Mouse (Mus musculus) midbrain, embryonic 10.5 days (tissue): ENCODE data around the gene Pop4. TPM values are rescaled to one million over a fixed set of nuclear protein-coding genes. Genes with fewer than 3 reads are reported as not detected.

Source experiments
- DNase-seq: peaks from one replicate; pipeline ENCODE4 v3.0.0-alpha.2; 2017; ENCODE audit warnings: low spot score
- H3K27ac ChIP-seq: fragments of 300-500 bp; sonication (generic); replicated peaks from 2 replicates; pipeline ENCODE4 v1.5.1; 2016; ENCODE audit warnings: mild to moderate bottlenecking
- H3K27me3 ChIP-seq: fragments of 300-500 bp; sonication (generic); 2 replicates; pipeline ENCODE4 v1.6.1; 2016; ENCODE audit warnings: low read depth, mild to moderate bottlenecking; ENCODE audit not compliant: poor library complexity, severe bottlenecking
- H3K36me3 ChIP-seq: fragments of 300-500 bp; sonication (generic); 2 replicates; pipeline ENCODE4 v1.6.1; 2016; ENCODE audit warnings: mild to moderate bottlenecking, moderate library complexity
- H3K4me1 ChIP-seq: fragments of 300-500 bp; sonication (generic); 2 replicates; pipeline ENCODE4 v1.6.1; 2016
- H3K4me3 ChIP-seq: fragments of 300-500 bp; sonication (generic); 2 replicates; pipeline ENCODE4 v1.5.1; 2016; ENCODE audit warnings: mild to moderate bottlenecking, moderate library complexity
- H3K9me3 ChIP-seq: fragments of 300-500 bp; sonication (generic); replicated peaks from 2 replicates; pipeline ENCODE4 v1.6.1; 2016; ENCODE audit warnings: mild to moderate bottlenecking
- WGBS: fragments of 180-500 bp; shearing (Covaris S2); methylation state at CpG from one replicate; pipeline ENCODE4 v1.1.7; 2016; 5-methylcytosine and 5-hydroxymethylcytosine counted together
- polyA plus RNA-seq: library from polyadenylated mRNA; unstranded; fragments of >200 nt; fragmentation: Nextera tagmentation; extraction: Ambion mirVana; gene quantifications from 2 replicates; pipeline ENCODE4 v1.2.1, GENCODE M21; 2016

Gene Pop4
- polyA plus RNA-seq, 1 experiment from 2014 or later, result 96.1 TPM

DNA sequence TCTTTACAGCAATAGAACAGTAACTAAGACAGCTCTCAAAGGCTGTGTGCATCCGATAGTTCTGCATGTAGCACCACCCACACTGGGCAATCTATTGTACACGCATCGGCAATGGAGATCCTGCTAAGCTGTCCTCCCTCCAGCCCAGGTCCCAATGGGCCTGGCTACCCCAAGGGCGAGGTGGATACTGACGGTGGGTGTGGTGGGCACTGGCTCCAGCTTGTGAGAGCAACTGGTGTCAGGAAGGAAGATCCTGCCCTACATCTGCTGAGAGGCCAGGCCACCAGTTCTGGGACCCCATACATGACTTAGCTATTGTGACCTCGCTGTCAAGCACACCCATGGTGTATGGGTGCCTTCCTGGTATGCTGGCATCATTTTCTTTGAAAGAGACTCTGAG lies 55.5 kb downstream of the Pop4 start:
- Histone ChIP-seq H3K4me1 (no peaks in the 10 kb centered on the region), H3K4me3 (no peak overlapping the region), H3K27me3 (no peaks in the 10 kb centered on the region), H3K27ac (no peak overlapping the region), H3K9me3 (no peaks in the 10 kb centered on the region), H3K36me3 (0 out of 2 replicates have a peak, but pooled peaks cover 3% of the 10 kb centered on the region)
- DNase-seq, result no peak
- WGBS, result 90% methylated on average over 6 of the region's 6 CpGs

DNA sequence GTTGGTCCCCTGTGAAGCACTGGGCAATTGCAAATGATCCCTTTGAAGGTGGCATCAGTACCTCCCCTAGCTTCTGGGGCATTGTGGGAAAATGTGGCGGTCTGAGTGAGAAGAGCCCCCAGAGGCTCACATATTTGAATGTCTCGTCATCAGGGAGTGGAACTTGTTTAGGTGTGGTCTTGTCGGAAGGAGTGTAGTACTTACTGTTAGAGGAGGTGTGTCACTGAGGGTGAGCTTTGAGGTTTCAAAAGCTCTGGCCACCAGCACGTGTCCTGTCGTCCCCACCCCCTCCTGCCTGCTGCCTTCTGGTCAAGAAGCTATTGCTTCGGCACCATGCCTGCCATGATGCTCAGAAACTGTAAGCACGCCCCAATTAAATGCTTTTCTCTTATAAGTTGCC lies 55.9 kb downstream of the Pop4 start:
- Histone ChIP-seq H3K4me3 (no peak overlapping the region), H3K27me3 (no peaks in the 10 kb centered on the region), H3K9me3 (no peaks in the 10 kb centered on the region), H3K4me1 (no peaks in the 10 kb centered on the region), H3K36me3 (no peaks in the 10 kb centered on the region), H3K27ac (no peak overlapping the region)
- 78% methylated on average over 7 of the region's 7 CpGs for WGBS
- no peak for DNase-seq

DNA sequence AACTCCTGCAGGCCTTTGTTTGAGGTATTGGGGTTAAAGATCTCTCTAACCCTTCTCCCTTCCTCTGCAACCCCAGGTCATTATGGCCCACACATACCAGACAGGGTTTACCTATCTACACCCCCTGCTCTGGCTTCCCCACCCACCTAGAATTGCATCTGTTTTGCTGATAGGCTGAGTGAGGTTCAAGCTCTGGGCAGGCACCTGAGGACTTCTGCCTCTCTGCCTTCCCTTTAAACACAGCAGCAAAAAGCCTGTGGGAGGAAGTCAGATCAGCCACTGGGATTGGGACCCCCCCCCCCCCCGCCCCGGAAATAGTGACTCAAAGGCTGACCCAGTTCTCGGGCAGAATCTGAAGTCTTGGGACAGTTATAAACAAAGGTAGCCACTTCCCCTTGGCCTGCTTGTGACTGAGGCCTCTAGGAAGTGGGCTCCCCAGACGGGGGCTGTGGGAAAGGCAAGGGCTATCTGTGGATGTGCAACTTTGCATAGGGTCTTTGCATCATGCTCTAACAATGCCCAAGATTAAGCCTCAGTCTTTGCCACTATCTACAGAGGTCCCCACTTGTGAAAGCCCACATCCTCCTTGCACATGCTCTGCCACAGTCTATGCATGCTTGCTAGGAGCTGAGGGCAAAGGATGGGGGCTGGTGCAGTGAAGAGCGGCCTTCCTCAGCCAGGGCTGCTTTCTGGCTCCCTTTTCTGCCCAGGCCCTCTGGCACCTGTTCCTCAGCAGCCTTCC lies 56.6 kb downstream of the Pop4 start:
- Histone ChIP-seq H3K27ac (no peak overlapping the region), H3K36me3 (no peaks in the 10 kb centered on the region), H3K4me1 (no peaks in the 10 kb centered on the region), H3K4me3 (no peak overlapping the region), H3K9me3 (no peaks in the 10 kb centered on the region), H3K27me3 (no peaks in the 10 kb centered on the region)
- 82% methylated on average over 5 of the region's 5 CpGs for WGBS
- DNase-seq, result no peak

DNA sequence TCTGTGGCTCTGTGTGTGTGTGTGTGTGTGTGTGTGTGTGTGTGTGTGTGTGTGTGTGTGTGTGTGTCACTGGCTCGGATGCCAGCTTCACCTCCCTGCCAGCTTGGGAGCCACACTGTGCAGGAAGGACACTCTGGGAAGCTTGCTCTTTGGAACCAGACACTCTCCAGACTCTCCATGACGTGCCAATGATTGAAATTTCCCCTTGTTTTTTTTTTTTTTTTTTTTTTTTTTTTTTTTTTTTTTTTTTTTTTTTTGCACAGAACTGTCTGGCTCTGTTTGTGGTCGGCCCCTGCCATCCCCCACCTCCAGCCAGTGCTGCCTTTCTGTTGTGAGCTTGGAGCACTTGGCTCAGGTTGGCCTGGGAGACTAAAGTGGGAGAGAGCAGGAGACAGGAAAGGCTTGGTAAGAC lies 58.6 kb downstream of the Pop4 start:
- Histone ChIP-seq H3K9me3 (no peaks in the 10 kb centered on the region), H3K27me3 (no peaks in the 10 kb centered on the region), H3K4me1 (no peaks in the 10 kb centered on the region), H3K4me3 (no peak overlapping the region), H3K36me3 (no peaks in the 10 kb centered on the region), H3K27ac (no peak overlapping the region)
- DNase-seq, result no peak
- WGBS, result 72% methylated on average over 3 of the region's 3 CpGs

Other genes with a start within 250 kb of the Pop4 start
- gene Uri1, start 247.9 kb downstream of the Pop4 start, polyA plus RNA-seq, result 43.6 and 44.2 TPM in 2 replicates
- 71.1 and 94.2 TPM in 2 replicates for gene Ccne1, start 163.9 kb downstream of the Pop4 start, polyA plus RNA-seq
- 14.3 and 16.3 TPM in 2 replicates for gene 1600014C10Rik, start 88.2 kb downstream of the Pop4 start, polyA plus RNA-seq
- 2.3 and 2.6 TPM in 2 replicates for gene Plekhf1, start 43.4 kb downstream of the Pop4 start, polyA plus RNA-seq